Mouse (Mus musculus): Measurements from ENCODE around the gene Pramel7.
"Not testable (repeated sequence)": the region's sequence is repeated elsewhere in the genome, so short reads cannot be mapped to it uniquely, and the experiment has no call there.

Pramel7 gene

GRCm38 (mm10) chr2:87496993-87497392 lies at the start of gene Pramel7:
TSS of gene Pramel7 (minus strand) at chr2:87497093.
- not testable (repeated sequence) for DNase-seq (ENCODE audit: extremely low spot score, low read depth, low spot score)

GRCm38 (mm10) chr2:87545442-87545841 lies 48.5 kb upstream of the Pramel7 start, which contains the start of gene Olfr1128:
TSS of gene Olfr1128 (minus strand) at chr2:87545542.
- DNase-seq (ENCODE audit: extremely low spot score, low read depth, low spot score): no peak

DNA sequence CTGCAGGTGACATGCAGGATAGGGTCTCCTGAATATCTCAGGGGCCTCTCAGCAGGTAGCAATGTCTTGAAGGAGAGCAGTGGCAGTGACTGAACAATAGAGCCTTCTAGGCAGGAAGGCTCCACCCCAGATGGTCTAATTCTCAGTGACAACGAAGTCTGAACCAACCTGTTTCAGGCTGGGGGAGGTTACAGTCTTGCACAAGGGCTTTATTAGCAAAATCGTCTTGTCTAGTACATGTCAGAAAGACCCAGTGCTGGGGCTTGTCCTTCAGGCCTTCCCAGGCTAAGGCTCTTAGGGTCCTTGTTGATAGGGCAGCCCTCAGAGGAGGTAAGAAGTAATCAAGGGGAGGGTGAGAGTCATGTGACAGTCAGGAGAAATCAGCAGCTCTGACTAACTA lies 37.9 kb upstream of the Pramel7 start:
- no peak for DNase-seq (ENCODE audit: extremely low spot score, low read depth, low spot score)

- no peak for DNase-seq (ENCODE audit: extremely low spot score, low read depth, low spot score)
These were observed 34.6 kb upstream of the Pramel7 start, which contains the start of gene Olfr153 for GRCm38 (mm10) chr2:87531496-87531895. TSS of gene Olfr153 (plus strand) at chr2:87531796.

GRCm38 (mm10) chr2:87525899-87526616 lies 29.2 kb upstream of the Pramel7 start:
- DNase-seq (ENCODE audit: extremely low spot score, low read depth, low spot score): not testable (repeated sequence)

DNA sequence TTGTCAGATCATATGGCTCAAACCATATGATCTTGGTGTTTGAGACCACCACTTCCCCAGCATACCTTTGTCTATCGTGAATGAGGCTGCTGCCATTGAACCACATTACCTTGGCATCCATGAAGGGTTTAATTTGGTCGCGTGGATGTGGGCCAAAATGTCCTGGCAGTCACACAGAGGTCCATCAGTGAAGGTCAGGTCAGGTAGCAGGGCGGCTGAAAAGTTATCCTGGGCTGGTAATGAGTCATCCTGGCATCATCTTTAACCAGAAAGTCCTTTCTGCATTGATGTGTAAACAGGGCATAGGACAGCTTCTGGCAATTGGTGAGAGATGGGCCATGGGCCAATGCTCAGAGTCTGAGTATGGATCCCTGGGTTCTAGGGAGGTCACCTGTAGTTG lies 23.8 kb upstream of the Pramel7 start:
- DNase-seq (ENCODE audit: extremely low spot score, low read depth, low spot score): no peak

GRCm38 (mm10) chr2:87516581-87516980 lies 19.7 kb upstream of the Pramel7 start:
- DNase-seq (ENCODE audit: extremely low spot score, low read depth, low spot score): no peak

DNA sequence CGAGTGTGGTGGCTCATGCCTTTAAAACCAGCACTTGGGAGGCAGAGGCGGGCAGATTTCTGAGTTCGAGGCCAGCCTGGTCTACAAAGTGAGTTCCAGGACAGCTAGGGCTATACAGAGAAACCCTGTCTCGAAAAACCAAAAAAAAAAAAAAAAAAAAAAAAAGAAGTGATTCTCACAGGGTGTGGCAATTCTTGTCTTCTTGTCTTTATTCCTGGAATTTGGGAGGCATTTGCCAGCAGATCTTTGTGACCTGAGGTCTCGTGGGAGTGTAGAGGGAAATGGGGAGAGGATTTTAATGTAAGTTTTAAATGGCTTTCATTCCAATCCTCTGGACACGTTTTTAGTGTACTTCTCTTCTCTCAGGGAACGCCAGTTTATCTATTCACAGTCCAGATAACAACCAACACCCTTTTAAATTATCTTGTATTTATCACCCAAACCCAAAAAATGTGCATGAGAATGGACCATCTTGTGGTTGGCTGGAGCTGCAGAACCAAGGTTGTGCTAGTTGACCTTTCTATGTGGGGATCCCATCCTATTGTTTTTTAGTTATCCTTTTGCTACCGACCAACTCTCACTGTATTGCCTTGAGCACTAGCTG lies 18.7 kb upstream of the Pramel7 start:
- no peak for DNase-seq (ENCODE audit: extremely low spot score, low read depth, low spot score)

- no peak for DNase-seq (ENCODE audit: extremely low spot score, low read depth, low spot score)
These were observed 18.2 kb upstream of the Pramel7 start for GRCm38 (mm10) chr2:87515046-87515445.

DNA sequence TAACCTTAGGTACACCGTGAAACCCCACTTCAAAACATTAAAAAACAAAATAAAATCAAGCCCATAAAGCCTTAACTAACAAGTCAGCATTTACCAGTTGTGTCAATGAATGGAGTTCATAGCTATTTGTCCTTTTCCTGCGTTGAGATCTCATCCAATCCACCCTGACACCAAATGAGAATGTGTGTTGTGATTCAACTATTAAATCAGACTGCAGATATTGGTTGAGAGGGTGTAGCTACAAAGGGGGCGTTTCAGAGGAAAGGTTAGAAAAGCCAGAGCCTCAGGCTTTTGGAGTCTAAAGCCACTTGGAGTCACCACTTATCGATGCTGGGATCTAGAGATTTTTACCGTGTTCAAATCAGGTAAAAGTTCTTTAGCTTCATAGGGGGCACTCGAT lies 9.4 kb upstream of the Pramel7 start, which contains the start of gene Pramel6:
TSS of gene Pramel6 (plus strand) at position 301 of the 400 bp plus-strand sequence.
- no peak for DNase-seq (ENCODE audit: extremely low spot score, low read depth, low spot score)

- DNase-seq (ENCODE audit: extremely low spot score, low read depth, low spot score): no peak
These were observed 14.6 kb downstream of the Pramel7 start for GRCm38 (mm10) chr2:87482276-87482675.

GRCm38 (mm10) chr2:87481158-87481557 lies 15.7 kb downstream of the Pramel7 start:
- no peak for DNase-seq (ENCODE audit: extremely low spot score, low read depth, low spot score)

- DNase-seq (ENCODE audit: extremely low spot score, low read depth, low spot score): no peak
These were observed 16.7 kb downstream of the Pramel7 start for GRCm38 (mm10) chr2:87480207-87480606.

DNA sequence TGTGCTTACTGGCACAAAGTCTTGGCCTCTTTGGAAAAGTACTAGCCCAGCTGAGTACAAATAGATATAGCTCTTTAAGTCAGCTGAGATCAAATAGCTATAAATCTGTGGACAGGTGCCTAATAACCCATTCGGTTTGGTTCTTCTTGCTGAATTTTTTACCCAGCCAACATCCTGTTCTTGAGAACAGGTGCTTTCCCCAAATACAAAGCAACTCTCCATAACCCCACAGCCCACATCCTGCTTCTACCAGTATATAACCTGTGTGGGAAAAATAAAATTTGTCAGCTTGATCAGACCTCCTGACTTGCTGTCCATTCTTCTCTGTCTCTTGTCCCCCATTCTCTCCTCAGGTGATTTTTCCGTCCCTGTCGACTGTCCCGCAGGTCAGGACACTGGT lies 35.1 kb downstream of the Pramel7 start:
- DNase-seq (ENCODE audit: extremely low spot score, low read depth, low spot score): no peak

- DNase-seq (ENCODE audit: extremely low spot score, low read depth, low spot score): no peak
These were observed 43.2 kb downstream of the Pramel7 start, which contains the start of gene Olfr1126 for GRCm38 (mm10) chr2:87453662-87454061. TSS of gene Olfr1126 (plus strand) at chr2:87453962.
